Mouse (Mus musculus) lung, adult 2 months (tissue): ENCODE results near the gene Exoc7.

ENCODE experiments used
- CTCF ChIP-seq: fragments of 200-500 bp; IDR thresholded peaks from 2 replicates; pipeline ENCODE4 v1.5.1; 2011; ENCODE audit warnings: mild to moderate bottlenecking, low read length, control low read depth; ENCODE audit not compliant: insufficient read depth
- POLR2A ChIP-seq: fragments of 200-500 bp; IDR thresholded peaks from 2 replicates; pipeline ENCODE4 v1.6.1; 2011; ENCODE audit warnings: low read depth, mild to moderate bottlenecking, control low read depth, low read length, borderline replicate concordance; ENCODE audit errors: extremely low read depth

GRCm38 (mm10) chr11:116254627-116255026 lies 52.4 kb downstream of the Exoc7 start:
- TF ChIP-seq CTCF (no peak), POLR2A (no peak)
